Mouse (Mus musculus) monocyte, adult 59 days (primary cell): ENCODE data around the gene Hs6st1. TPM values are rescaled to one million over a fixed set of nuclear protein-coding genes. Genes with fewer than 3 reads are reported as not detected.

Source experiments
- total RNA-seq, 2 experiments: library from RNA; stranded (reverse); gene quantifications; one replicate each; pipeline ENCODE4 v1.2.4; 2023

Gene Hs6st1
- total RNA-seq: 100 to 1,000 TPM; 105 to 134 TPM

DNA sequence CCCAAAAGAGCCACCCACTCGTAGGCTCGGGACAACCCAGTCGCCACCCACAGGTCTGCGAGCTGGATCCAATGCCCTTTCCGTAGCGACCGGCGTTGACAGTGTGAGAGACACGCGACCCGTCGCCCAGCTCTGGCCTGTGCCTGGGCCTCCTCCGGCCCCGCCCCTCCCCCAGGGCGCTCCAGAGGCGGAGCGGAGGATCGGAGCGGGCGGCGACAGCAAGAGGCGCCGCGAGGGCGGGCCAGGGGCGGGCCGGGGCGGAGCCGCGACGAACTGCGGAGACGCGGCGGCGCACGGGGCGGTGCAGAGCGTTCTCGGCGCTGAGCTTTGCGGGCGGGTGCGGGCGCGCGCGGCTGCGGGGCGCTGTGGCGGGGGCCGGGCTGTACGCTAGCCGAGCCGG, at the start of gene Hs6st1:
TSS of gene Hs6st1 (plus strand) at position 325 of the 400 bp plus-strand sequence.

Other genes starting within 250 kb of the Hs6st1 start
- gene Uggt1, start 176.3 kb downstream of the Hs6st1 start, total RNA-seq: 10 to 100 TPM; 82.4 to 94.4 TPM
- 100 to 1,000 TPM; 240 to 311 TPM for gene Neurl3, start 206.3 kb downstream of the Hs6st1 start, total RNA-seq
- 100 to 1,000 TPM; 117 to 133 TPM for gene Arid5a, start 239.3 kb downstream of the Hs6st1 start, total RNA-seq